Mouse (Mus musculus) liver, postnatal 0 days (tissue): ENCODE measurements around the gene Phxr2.

Experiments used
- CTCF ChIP-seq: sonication (generic); IDR thresholded peaks from 2 replicates; pipeline ENCODE4 v1.5.1; 2016; ENCODE audit warnings: antibody characterized with exemption, low read depth
- EP300 ChIP-seq: IDR thresholded peaks from 2 replicates; pipeline ENCODE4 v1.6.1; 2016; ENCODE audit warnings: antibody characterized with exemption, low read depth, mild to moderate bottlenecking

- TF ChIP-seq CTCF (no peak), EP300 (no peak)
Measured at GRCm38 (mm10) chr10:99078621-99079020, 47.5 kb downstream of the Phxr2 start.
